Mouse (Mus musculus) embryonic fibroblast, embryonic 13.5 days (primary cell): ENCODE results near the gene Map3k7cl.

ENCODE experiments used
- CTCF ChIP-seq: IDR thresholded peaks from 2 replicates; pipeline ENCODE4 v1.5.1; 2011; ENCODE audit warnings: mild to moderate bottlenecking, control low read depth, low read length, moderate library complexity, borderline replicate concordance; ENCODE audit not compliant: insufficient read depth
- POLR2A ChIP-seq: IDR thresholded peaks from 2 replicates; pipeline ENCODE4 v1.6.1; 2011; ENCODE audit warnings: low read depth, mild to moderate bottlenecking, control low read depth, low read length, moderate library complexity

DNA sequence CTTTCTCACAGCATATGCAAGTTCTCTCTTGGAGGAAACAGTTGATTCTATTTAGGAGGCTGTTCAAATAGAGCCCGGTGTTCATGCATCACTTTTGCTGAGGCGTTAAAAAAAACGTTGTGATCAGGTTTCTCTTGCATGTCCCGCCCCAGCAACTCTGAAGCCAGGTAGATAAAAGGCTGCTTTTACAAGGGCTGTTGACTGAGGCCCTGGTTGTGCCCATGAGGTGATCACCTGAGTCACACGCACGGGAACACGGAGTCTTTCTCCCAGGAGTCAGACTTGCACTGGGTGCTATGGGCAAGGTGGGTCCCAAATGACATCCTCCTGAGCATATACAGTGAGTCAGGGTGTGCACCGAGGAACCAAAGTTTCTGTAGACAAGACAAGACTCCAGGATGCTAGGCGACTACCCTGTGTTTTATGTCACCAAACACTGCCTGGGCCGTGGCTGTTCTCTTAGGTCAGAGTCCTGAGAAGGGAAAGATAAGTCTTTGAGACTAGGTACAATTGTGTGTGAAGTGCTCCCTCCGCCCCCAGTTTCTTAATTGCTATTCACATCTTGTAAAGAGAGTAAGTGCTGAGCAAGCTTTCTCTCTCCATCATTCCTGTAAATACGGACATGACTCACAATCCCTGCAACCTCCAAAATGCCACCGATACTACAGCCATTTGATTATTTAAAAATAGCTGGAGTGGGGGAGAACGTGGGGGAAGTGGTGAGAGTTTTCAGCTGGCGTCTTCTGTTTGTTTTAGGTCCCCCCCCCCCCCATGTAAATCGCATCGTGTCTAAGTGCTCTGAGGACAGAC lies 49.8 kb downstream of the Map3k7cl start:
- TF ChIP-seq CTCF (no peak), POLR2A (no peak)
